Mouse (Mus musculus) CH12.LX (cell line): ENCODE results near the gene Ltbp2. TPM values are rescaled to one million over a fixed set of nuclear protein-coding genes. Genes with fewer than 3 reads are reported as not detected.

Experiments
- DNase-seq: peaks from one replicate; pipeline ENCODE4 v3.0.0-alpha.2; 2013; ENCODE audit errors: extremely low read depth
- H3K27ac ChIP-seq: 2 replicates; pipeline ENCODE4 v1.5.1; 2012; ENCODE audit warnings: low read depth, mild to moderate bottlenecking, control low read depth, moderate library complexity; ENCODE audit not compliant: insufficient read depth
- H3K27me3 ChIP-seq: replicated peaks from 2 replicates; pipeline ENCODE3; 2012; ENCODE audit warnings: inconsistent platforms
- H3K36me3 ChIP-seq, 2 experiments: replicated peaks in 1 of 2; 2 replicates each; pipeline versions ENCODE3 to v1.6.1; 2012; ENCODE audit warnings: inconsistent platforms in 1 of 2, low read length in 1 of 2, mild to moderate bottlenecking in 1 of 2, mixed read lengths in 1 of 2, moderate library complexity in 1 of 2; ENCODE audit not compliant: control insufficient read depth in 1 of 2, insufficient read depth in 1 of 2
- H3K4me1 ChIP-seq, 2 experiments: 2 replicates each; pipeline ENCODE4 v1.6.1; 2012; ENCODE audit warnings: inconsistent platforms in 1 of 2, moderate library complexity in 1 of 2; ENCODE audit not compliant: insufficient read depth in 2 of 2, control insufficient read depth in 1 of 2
- H3K4me2 ChIP-seq: 2 replicates; pipeline ENCODE4 v1.6.1; 2012; ENCODE audit warnings: low read depth, mild to moderate bottlenecking, control low read depth; ENCODE audit not compliant: poor library complexity, insufficient read depth, severe bottlenecking
- H3K4me3 ChIP-seq, 3 experiments: fragments of 150-350 bp in 1 of 3; sonication (generic) in 1 of 3; replicated peaks in 1 of 3; 2 replicates each; pipeline versions ENCODE3 to v1.5.1; 2011 to 2012; ENCODE audit warnings: low read depth in 2 of 3, low read length in 2 of 3, mild to moderate bottlenecking in 2 of 3, moderate library complexity in 2 of 3, control low read depth in 1 of 3, improper control_type of control experiment in 1 of 3, inconsistent platforms in 1 of 3, mixed read lengths in 1 of 3; ENCODE audit not compliant: poor library complexity in 1 of 3
- H3K79me2 ChIP-seq: replicated peaks from 2 replicates; pipeline ENCODE4 v1.6.1; 2012; ENCODE audit warnings: mild to moderate bottlenecking, moderate library complexity; ENCODE audit not compliant: control insufficient read depth, poor library complexity, insufficient read depth, severe bottlenecking; ENCODE audit errors: extremely low read depth
- H3K9ac ChIP-seq: 2 replicates; pipeline ENCODE4 v1.6.1; 2012; ENCODE audit warnings: low read depth, mild to moderate bottlenecking, control low read depth, moderate library complexity; ENCODE audit not compliant: insufficient read depth
- H3K9me3 ChIP-seq: replicated peaks from 2 replicates; pipeline ENCODE3; 2012; ENCODE audit warnings: low read length, inconsistent platforms, mixed read lengths
- BHLHE40 ChIP-seq: IDR thresholded peaks from 2 replicates; pipeline ENCODE4 v1.6.1; 2011; ENCODE audit warnings: mild to moderate bottlenecking, low read depth, low read length, improper control_type of control experiment
- CHD1 ChIP-seq: IDR thresholded peaks from 2 replicates; pipeline ENCODE4 v1.6.1; 2012; ENCODE audit warnings: low read depth, low read length, improper control_type of control experiment, inconsistent platforms
- CHD2 ChIP-seq: IDR thresholded peaks from 2 replicates; pipeline ENCODE4 v1.6.1; 2011; ENCODE audit warnings: low read length, improper control_type of control experiment
- E2F4 ChIP-seq: IDR thresholded peaks from 2 replicates; pipeline ENCODE4 v1.6.1; 2011; ENCODE audit warnings: low read depth, low read length, improper control_type of control experiment; ENCODE audit not compliant: insufficient replicate concordance
- EP300 ChIP-seq: IDR thresholded peaks from 2 replicates; pipeline ENCODE4 v1.6.1; 2011; ENCODE audit warnings: low read length, improper control_type of control experiment
- ETS1 ChIP-seq: conservative IDR thresholded peaks from 2 replicates; pipeline ENCODE4 v1.6.1; 2012; ENCODE audit warnings: low read depth, mild to moderate bottlenecking, inconsistent platforms, low read length, improper control_type of control experiment, moderate library complexity
- GABPA ChIP-seq: IDR thresholded peaks from 2 replicates; pipeline ENCODE4 v1.6.1; 2012; ENCODE audit warnings: low read depth, low read length, improper control_type of control experiment, inconsistent platforms; ENCODE audit not compliant: insufficient replicate concordance
- HCFC1 ChIP-seq: IDR thresholded peaks from 2 replicates; pipeline ENCODE4 v1.6.1; 2012; ENCODE audit warnings: low read depth, mild to moderate bottlenecking, inconsistent platforms, low read length, improper control_type of control experiment
- IRF4 ChIP-seq: IDR thresholded peaks from 2 replicates; pipeline ENCODE4 v1.6.1; 2014; ENCODE audit warnings: low read depth, mild to moderate bottlenecking, inconsistent platforms, low read length, improper control_type of control experiment
- JUN ChIP-seq: IDR thresholded peaks from 2 replicates; pipeline ENCODE4 v1.6.1; 2011; ENCODE audit warnings: low read depth, mild to moderate bottlenecking, low read length, improper control_type of control experiment, moderate library complexity; ENCODE audit not compliant: insufficient read depth
- JUND ChIP-seq: conservative IDR thresholded peaks from 2 replicates; pipeline ENCODE4 v1.6.1; 2011; ENCODE audit warnings: low read depth, low read length, improper control_type of control experiment
- KAT2A ChIP-seq: IDR thresholded peaks from 2 replicates; pipeline ENCODE4 v1.6.1; 2012; ENCODE audit warnings: low read length, improper control_type of control experiment, inconsistent platforms; ENCODE audit not compliant: insufficient replicate concordance
- MAFK ChIP-seq: IDR thresholded peaks from 2 replicates; pipeline ENCODE4 v1.6.1; 2011; ENCODE audit warnings: low read length, improper control_type of control experiment; ENCODE audit not compliant: insufficient replicate concordance
- MAZ ChIP-seq: IDR thresholded peaks from 2 replicates; pipeline ENCODE4 v1.6.1; 2012; ENCODE audit warnings: low read depth, mild to moderate bottlenecking, inconsistent platforms, low read length, improper control_type of control experiment, moderate library complexity
- MEF2A ChIP-seq: IDR thresholded peaks from 2 replicates; pipeline ENCODE4 v1.6.1; 2014; ENCODE audit warnings: low read depth, mild to moderate bottlenecking, inconsistent platforms, low read length, improper control_type of control experiment, borderline replicate concordance
- MXI1 ChIP-seq: IDR thresholded peaks from 2 replicates; pipeline ENCODE4 v1.6.1; 2011; ENCODE audit warnings: mild to moderate bottlenecking, low read depth, low read length, improper control_type of control experiment
- MYC ChIP-seq: IDR thresholded peaks from 2 replicates; pipeline ENCODE4 v1.6.1; 2011; ENCODE audit warnings: low read depth, mild to moderate bottlenecking, improper control_type of control experiment, low read length
- NRF1 ChIP-seq: IDR thresholded peaks from 2 replicates; pipeline ENCODE4 v1.6.1; 2014; ENCODE audit warnings: low read depth, mild to moderate bottlenecking, inconsistent platforms, low read length, improper control_type of control experiment, moderate library complexity
- PAX5 ChIP-seq: IDR thresholded peaks from 2 replicates; pipeline ENCODE4 v1.6.1; 2012; ENCODE audit warnings: low read length, inconsistent platforms, mixed read lengths
- POLR2A ChIP-seq: IDR thresholded peaks from 2 replicates; pipeline ENCODE4 v1.6.1; 2011; ENCODE audit warnings: low read depth, mild to moderate bottlenecking, improper control_type of control experiment, low read length
- POLR2AphosphoS2 ChIP-seq: IDR thresholded peaks from 2 replicates; pipeline ENCODE4 v1.6.1; 2011; ENCODE audit warnings: low read depth, low read length, improper control_type of control experiment
- RAD21 ChIP-seq: IDR thresholded peaks from 2 replicates; pipeline ENCODE4 v1.6.1; 2011; ENCODE audit warnings: low read depth, mild to moderate bottlenecking, low read length, improper control_type of control experiment, moderate library complexity
- RCOR1 ChIP-seq: conservative IDR thresholded peaks from 2 replicates; pipeline ENCODE4 v1.6.1; 2012; ENCODE audit warnings: low read depth, mild to moderate bottlenecking, inconsistent platforms, low read length, improper control_type of control experiment
- SIN3A ChIP-seq: IDR thresholded peaks from 2 replicates; pipeline ENCODE4 v1.6.1; 2012; ENCODE audit warnings: low read length, improper control_type of control experiment, inconsistent platforms
- SMC3 ChIP-seq: IDR thresholded peaks from 2 replicates; pipeline ENCODE4 v1.6.1; 2011; ENCODE audit warnings: low read depth, low read length, improper control_type of control experiment
- TCF12 ChIP-seq: IDR thresholded peaks from 2 replicates; pipeline ENCODE4 v1.6.1; 2014; ENCODE audit warnings: low read depth, mild to moderate bottlenecking, inconsistent platforms, low read length, improper control_type of control experiment
- UBTF ChIP-seq: IDR thresholded peaks from 2 replicates; pipeline ENCODE4 v1.6.1; 2012; ENCODE audit warnings: low read depth, mild to moderate bottlenecking, inconsistent platforms, low read length, improper control_type of control experiment, moderate library complexity
- USF1 ChIP-seq: IDR thresholded peaks from 2 replicates; pipeline ENCODE4 v1.6.1; 2014; ENCODE audit warnings: low read depth, mild to moderate bottlenecking, inconsistent platforms, low read length, improper control_type of control experiment
- ZC3H11A ChIP-seq: IDR thresholded peaks from 2 replicates; pipeline ENCODE4 v1.6.1; 2012; ENCODE audit warnings: low read depth, mild to moderate bottlenecking, inconsistent platforms, low read length, improper control_type of control experiment
- ZKSCAN1 ChIP-seq: IDR thresholded peaks from 2 replicates; pipeline ENCODE4 v1.6.1; 2012; ENCODE audit warnings: low read depth, inconsistent platforms, low read length, improper control_type of control experiment, borderline replicate concordance
- ZMIZ1 ChIP-seq: IDR thresholded peaks from 2 replicates; pipeline ENCODE4 v1.6.1; 2012; ENCODE audit warnings: low read depth, mild to moderate bottlenecking, inconsistent platforms, low read length, improper control_type of control experiment
- dilution Hi-C: fragments of 300-500 bp; cut with MboI; formaldehyde crosslinking; loops from 2 replicates; pipeline ENCODE4 v1.14.3; 2020; ENCODE audit warnings: low sequenced_read_pairs; ENCODE audit not compliant: extremely low pct_unique_long_range_greater_than_20kb, extremely low pct_ligation_motif_present
- in situ Hi-C: fragments of 300-500 bp; cut with MboI; formaldehyde crosslinking; loops from 3 replicates; pipeline ENCODE4 v1.14.3; 2019; ENCODE audit warnings: low sequenced_read_pairs, low pct_ligation_motif_present, low pct_unique_long_range_greater_than_20kb, mixed read lengths
- polyA plus RNA-seq: library from polyadenylated mRNA; unstranded; fragments of >175 nt; gene quantifications from 2 replicates; pipeline ENCODE4 v1.2.1, GENCODE M21; 2012; ENCODE audit warnings: low read depth; ENCODE audit not compliant: insufficient read length
- total RNA-seq, 2 experiments: library from RNA; depleted of rRNA; stranded (reverse); fragments of 300-350 nt in 1 of 2; fragments of >200 nt in 1 of 2; gene quantifications; 2 replicates each; pipeline ENCODE4 v1.2.3; 2012 to 2014

Gene Ltbp2
- total and polyA plus RNA-seq, 3 experiments, result 0.25 to 0.97 TPM; not detected in 1

GRCm38 (mm10) chr12:84847882-84848281 is 28.4 kb downstream of the Ltbp2 start:
- in situ Hi-C loops (loop anchor here (5.0 kb wide), 1 partner anchor 41 kb away; no protein-coding TSS in a partner anchor), dilution Hi-C loops (no loop called here)
- peak overlapping the region; percentile 70 for H3K4me2 ChIP-seq
- no peaks in the 10 kb centered on the region for H3K79me2 ChIP-seq
- no peak overlapping the region for H3K4me3 ChIP-seq
- H3K4me1 ChIP-seq, result peaks cover 28 to 69% of the 10 kb centered on the region in 2 experiments
- H3K27me3 ChIP-seq, result no peaks in the 10 kb centered on the region
- no peaks in the 10 kb centered on the region for H3K36me3 ChIP-seq
- H3K9me3 ChIP-seq, result no peaks in the 10 kb centered on the region
- TF ChIP-seq E2F4 (no peak), POLR2AphosphoS2 (no peak), ETS1 (no peak), BHLHE40 (no peak), SIN3A (no peak), ZKSCAN1 (no peak)
- TF ChIP-seq, all 38 proteins: peak for 0
- Histone ChIP-seq H3K27ac (no peak overlapping the region; the same call in 1 of the 2 replicates), H3K9ac (peak overlapping the region; percentile 7; the same call in 1 of the 2 replicates)
- no peak for DNase-seq

GRCm38 (mm10) chr12:84847480-84847879 is 28.9 kb downstream of the Ltbp2 start:
- no peaks in the 10 kb centered on the region for H3K27me3 ChIP-seq
- dilution Hi-C loops (no loop called here), in situ Hi-C loops (loop anchor here (5.0 kb wide), 1 partner anchor 40 kb away; no protein-coding TSS in a partner anchor)
- no peak for TF ChIP-seq MAFK
- no peak for TF ChIP-seq MYC
- no peak for TF ChIP-seq RCOR1
- no peak for TF ChIP-seq ZMIZ1
- TF ChIP-seq GABPA, result no peak
- peak; percentile 75 for TF ChIP-seq EP300
- TF ChIP-seq ETS1, result no peak; the same call in 1 of the 2 replicates
- TF ChIP-seq NRF1, result no peak
- TF ChIP-seq POLR2AphosphoS2, result no peak
- TF ChIP-seq ZC3H11A, result no peak
- no peak for TF ChIP-seq SMC3
- TF ChIP-seq CHD1, result no peak
- TF ChIP-seq MXI1, result 0 out of 2 replicates have a peak, but pooled peaks have one; percentile 34
- no peak for TF ChIP-seq USF1
- TF ChIP-seq PAX5, result no peak
- TF ChIP-seq HCFC1, result no peak
- TF ChIP-seq MEF2A, result no peak
- no peak for TF ChIP-seq JUN
- no peak for TF ChIP-seq JUND
- TF ChIP-seq POLR2A, result peak; percentile 18; the same call in 1 of the 2 replicates
- TF ChIP-seq UBTF, result no peak
- peak; percentile 15; the same call in 1 of the 2 replicates for TF ChIP-seq TCF12
- TF ChIP-seq MAZ, result no peak
- peak; percentile 69 for TF ChIP-seq IRF4
- TF ChIP-seq CHD2, result no peak
- no peak for TF ChIP-seq KAT2A
- TF ChIP-seq RAD21, result no peak
- peak; percentile 30; the same call in 1 of the 2 replicates for TF ChIP-seq SIN3A
- TF ChIP-seq ZKSCAN1, result no peak

More at GRCm38 (mm10) chr12:84847480-84847879, 28.9 kb downstream of the Ltbp2 start:
- no peaks in the 10 kb centered on the region for H3K79me2 ChIP-seq
- H3K4me3 ChIP-seq, result peak overlapping the region in 2 of 3 experiments; percentile 2 to 17
- no peaks in the 10 kb centered on the region for H3K36me3 ChIP-seq
- peak; percentile 73 for DNase-seq
- H3K9ac ChIP-seq, result peak overlapping the region; percentile 17; the same call in 1 of the 2 replicates
- peak overlapping the region; percentile 70 for H3K4me2 ChIP-seq
- H3K27ac ChIP-seq, result peak overlapping the region; percentile 79
- H3K4me1 ChIP-seq, result peaks cover 27 to 65% of the 10 kb centered on the region in 2 experiments
- no peaks in the 10 kb centered on the region for H3K9me3 ChIP-seq
